Mouse (Mus musculus): ENCODE results near the gene Nup50.

GRCm38 (mm10) chr15:84903843-84904385 is 19.3 kb upstream of the Nup50 start:
- no peak for TF ChIP-seq CTCF (IDR thresholded peaks at IDR 0.05; ENCODE audit: borderline replicate concordance, insufficient read depth, low read depth, low read length)
- TF ChIP-seq POLR2A (IDR thresholded peaks at IDR 0.05; ENCODE audit: borderline replicate concordance, insufficient read depth, low read length), result no peak
